Mouse (Mus musculus): ENCODE data around the gene Slc22a7.

Gene Slc22a7

GRCm38 (mm10) chr17:46438298-46438873 lies at the start of gene Slc22a7:
Slc22a7 (minus strand) TSS chr17:46438457.
- H3K36me3 ChIP-seq (ENCODE audit: insufficient read depth, low read length) = no peaks in the 10 kb centered on the region
- H3K27me3 ChIP-seq (ENCODE audit: insufficient read depth, low read length) = peaks cover 53% of the 10 kb centered on the region
- H3K4me1 ChIP-seq (replicated peaks; ENCODE audit: low read depth, low read length) = peaks cover 78% of the 10 kb centered on the region
- no peak for TF ChIP-seq POU5F1 (IDR thresholded peaks at IDR 0.05; ENCODE audit: borderline replicate concordance, low read length)
- TF ChIP-seq NANOG (IDR thresholded peaks at IDR 0.05; ENCODE audit: borderline replicate concordance, low read length) = no peak
- TF ChIP-seq CTCF (conservative IDR thresholded peaks at IDR 0.05; ENCODE audit: low read length) = no peak
- H3K9me3 ChIP-seq (ENCODE audit: low read length) = no peaks in the 10 kb centered on the region
- H3K4me3 ChIP-seq (replicated peaks; ENCODE audit: low read length) = peak within 1 kb of the TSS; percentile 65

GRCm38 (mm10) chr17:46487431-46487830 lies 49.2 kb upstream of the Slc22a7 start, which contains the start of gene Ttbk1:
Ttbk1 (minus strand) TSS chr17:46487675.
- TF ChIP-seq POU5F1 (IDR thresholded peaks at IDR 0.05; ENCODE audit: borderline replicate concordance, low read length) (no peak), NANOG (IDR thresholded peaks at IDR 0.05; ENCODE audit: borderline replicate concordance, low read length) (no peak), CTCF (conservative IDR thresholded peaks at IDR 0.05; ENCODE audit: low read length) (no peak)
- Histone ChIP-seq H3K4me1 (replicated peaks; ENCODE audit: low read depth, low read length) (peaks cover 26% of the 10 kb centered on the region), H3K36me3 (ENCODE audit: insufficient read depth, low read length) (no peaks in the 10 kb centered on the region), H3K4me3 (replicated peaks; ENCODE audit: low read length) (peak within 1 kb of the TSS; percentile 69), H3K27me3 (ENCODE audit: insufficient read depth, low read length) (peaks cover 72% of the 10 kb centered on the region), H3K9me3 (ENCODE audit: low read length) (no peaks in the 10 kb centered on the region)

GRCm38 (mm10) chr17:46486995-46487394 lies 48.7 kb upstream of the Slc22a7 start:
- no peaks in the 10 kb centered on the region for H3K36me3 ChIP-seq (ENCODE audit: insufficient read depth, low read length)
- peak overlapping the region; percentile 69 for H3K4me3 ChIP-seq (replicated peaks; ENCODE audit: low read length)
- no peak for TF ChIP-seq NANOG (IDR thresholded peaks at IDR 0.05; ENCODE audit: borderline replicate concordance, low read length)
- TF ChIP-seq POU5F1 (IDR thresholded peaks at IDR 0.05; ENCODE audit: borderline replicate concordance, low read length) = no peak
- no peak for TF ChIP-seq CTCF (conservative IDR thresholded peaks at IDR 0.05; ENCODE audit: low read length)
- H3K27me3 ChIP-seq (ENCODE audit: insufficient read depth, low read length) = peaks cover 72% of the 10 kb centered on the region
- peaks cover 26% of the 10 kb centered on the region for H3K4me1 ChIP-seq (replicated peaks; ENCODE audit: low read depth, low read length)
- H3K9me3 ChIP-seq (ENCODE audit: low read length) = no peaks in the 10 kb centered on the region

- TF ChIP-seq CTCF (conservative IDR thresholded peaks at IDR 0.05; ENCODE audit: low read length) (no peak), POU5F1 (IDR thresholded peaks at IDR 0.05; ENCODE audit: borderline replicate concordance, low read length) (no peak), NANOG (IDR thresholded peaks at IDR 0.05; ENCODE audit: borderline replicate concordance, low read length) (no peak)
- Histone ChIP-seq H3K4me3 (replicated peaks; ENCODE audit: low read length) (peak overlapping the region; percentile 74; the same call in 1 of the 2 replicates), H3K27me3 (ENCODE audit: insufficient read depth, low read length) (peaks cover 77% of the 10 kb centered on the region), H3K36me3 (ENCODE audit: insufficient read depth, low read length) (no peaks in the 10 kb centered on the region), H3K4me1 (replicated peaks; ENCODE audit: low read depth, low read length) (peaks cover 36% of the 10 kb centered on the region), H3K9me3 (ENCODE audit: low read length) (no peaks in the 10 kb centered on the region)
Measured at GRCm38 (mm10) chr17:46484461-46484875, 46.2 kb upstream of the Slc22a7 start.

- Histone ChIP-seq H3K4me3 (replicated peaks; ENCODE audit: low read length) (peak overlapping the region; percentile 74), H3K27me3 (ENCODE audit: insufficient read depth, low read length) (peaks cover 77% of the 10 kb centered on the region), H3K4me1 (replicated peaks; ENCODE audit: low read depth, low read length) (peaks cover 36% of the 10 kb centered on the region), H3K9me3 (ENCODE audit: low read length) (no peaks in the 10 kb centered on the region), H3K36me3 (ENCODE audit: insufficient read depth, low read length) (no peaks in the 10 kb centered on the region)
- no peak for TF ChIP-seq NANOG (IDR thresholded peaks at IDR 0.05; ENCODE audit: borderline replicate concordance, low read length)
- TF ChIP-seq CTCF (conservative IDR thresholded peaks at IDR 0.05; ENCODE audit: low read length) = no peak
- TF ChIP-seq POU5F1 (IDR thresholded peaks at IDR 0.05; ENCODE audit: borderline replicate concordance, low read length) = no peak
Measured at GRCm38 (mm10) chr17:46484021-46484431, 45.8 kb upstream of the Slc22a7 start.

- Histone ChIP-seq H3K36me3 (ENCODE audit: insufficient read depth, low read length) (no peaks in the 10 kb centered on the region), H3K4me1 (replicated peaks; ENCODE audit: low read depth, low read length) (peaks cover 36% of the 10 kb centered on the region), H3K4me3 (replicated peaks; ENCODE audit: low read length) (peak overlapping the region; percentile 74), H3K9me3 (ENCODE audit: low read length) (no peaks in the 10 kb centered on the region), H3K27me3 (ENCODE audit: insufficient read depth, low read length) (peaks cover 77% of the 10 kb centered on the region)
- no peak for TF ChIP-seq CTCF (conservative IDR thresholded peaks at IDR 0.05; ENCODE audit: low read length)
- no peak for TF ChIP-seq POU5F1 (IDR thresholded peaks at IDR 0.05; ENCODE audit: borderline replicate concordance, low read length)
- TF ChIP-seq NANOG (IDR thresholded peaks at IDR 0.05; ENCODE audit: borderline replicate concordance, low read length) = no peak
Measured at GRCm38 (mm10) chr17:46483561-46484001, 45.3 kb upstream of the Slc22a7 start.

- TF ChIP-seq CTCF (conservative IDR thresholded peaks at IDR 0.05; ENCODE audit: low read length) = no peak
- TF ChIP-seq NANOG (IDR thresholded peaks at IDR 0.05; ENCODE audit: borderline replicate concordance, low read length) = no peak
- no peak for TF ChIP-seq POU5F1 (IDR thresholded peaks at IDR 0.05; ENCODE audit: borderline replicate concordance, low read length)
- Histone ChIP-seq H3K36me3 (ENCODE audit: insufficient read depth, low read length) (no peaks in the 10 kb centered on the region), H3K4me3 (replicated peaks; ENCODE audit: low read length) (no peak overlapping the region), H3K4me1 (replicated peaks; ENCODE audit: low read depth, low read length) (peaks cover 9% of the 10 kb centered on the region), H3K27me3 (ENCODE audit: insufficient read depth, low read length) (peaks cover 67% of the 10 kb centered on the region), H3K9me3 (ENCODE audit: low read length) (no peaks in the 10 kb centered on the region)
Measured at GRCm38 (mm10) chr17:46477286-46477685, 39.0 kb upstream of the Slc22a7 start.

GRCm38 (mm10) chr17:46476601-46477000 lies 38.3 kb upstream of the Slc22a7 start:
- H3K36me3 ChIP-seq (ENCODE audit: insufficient read depth, low read length) = no peaks in the 10 kb centered on the region
- no peaks in the 10 kb centered on the region for H3K9me3 ChIP-seq (ENCODE audit: low read length)
- peaks cover 9% of the 10 kb centered on the region for H3K4me1 ChIP-seq (replicated peaks; ENCODE audit: low read depth, low read length)
- H3K4me3 ChIP-seq (replicated peaks; ENCODE audit: low read length) = no peak overlapping the region
- TF ChIP-seq CTCF (conservative IDR thresholded peaks at IDR 0.05; ENCODE audit: low read length) = no peak
- TF ChIP-seq NANOG (IDR thresholded peaks at IDR 0.05; ENCODE audit: borderline replicate concordance, low read length) = no peak
- no peak for TF ChIP-seq POU5F1 (IDR thresholded peaks at IDR 0.05; ENCODE audit: borderline replicate concordance, low read length)
- peaks cover 62% of the 10 kb centered on the region for H3K27me3 ChIP-seq (ENCODE audit: insufficient read depth, low read length)

All from E14TG2a.4 (cell line).